In genomic region chr6:34780231-34780942, GRCm38 (mm10) we compare ENCODE assay signal across 8 mouse cellular contexts. TPM values are rescaled to one million over a fixed set of nuclear protein-coding genes. Genes with fewer than 3 reads are reported as not detected.
DNase-seq lines count a peak whose midpoint lies in the region; ATAC-seq lines count a peak whose summit lies in the region.

Gene Agbl3, plus strand, starts transcription at chr6:34780432.

- peak; percentile 94 to 99 for DNase-seq in adrenal gland, adult (ENCODE audit: inconsistent age in 2 of 2, low spot score in 1 of 2)
- peak; percentile 98 for DNase-seq in embryo, embryonic 10.5 days (ENCODE audit: low spot score)
- DNase-seq in gastrocnemius, postnatal 14 days = peak; percentile 96
- peak; percentile 94 to 97 for DNase-seq in left cerebral cortex, postnatal 10 days (ENCODE audit: extremely low spot score in 1 of 2, low spot score in 2 of 2)
- DNase-seq in right cerebral cortex, postnatal 25 days = peak; percentile 90
- peak; percentile 89 to 98 for DNase-seq in urinary bladder, postnatal 4 days (ENCODE audit: low spot score in 2 of 2)

- intact Hi-C loops in gastrocnemius, postnatal 14 days (cut with DNase I; ENCODE audit: low total_unique reads) = no loop called here
- intact Hi-C loops in left cerebral cortex, postnatal 10 days (cut with DNase I) = loop anchor here (5.0 to 10.0 kb wide), 2 partner anchors 97 to 214 kb away; partner anchors contain the start of gene Cyren

- ATAC-seq in inflammation-experienced regulatory T-cells, adult 6 months = peak; percentile 91
- peak; percentile 98 for ATAC-seq in megakaryocyte-erythroid progenitor cell, adult 5-6 weeks (replicated peaks; ENCODE audit: low FRiP score, low TSS enrichment, poor library complexity, severe bottlenecking)

RNA-seq across cellular contexts. Expression of gene Agbl3, which starts in this region (rescaled TPM):
- 1 to 10 TPM; 3.0 to 3.9 TPM for total RNA-seq in gastrocnemius, postnatal 14 days (2021)
- 1 to 10 TPM; 1.7 to 2.6 (median 2.3) TPM for polyA plus RNA-seq in inflammation-experienced regulatory T-cells, adult 6 months (2017; shearing (Covaris generic))
- 10 to 100 TPM; 17.1 to 19.7 TPM for total RNA-seq in left cerebral cortex, postnatal 10 days (2021)
- 4.5 and 7.0 TPM in 2 replicates for total RNA-seq in megakaryocyte-erythroid progenitor cell, adult 5-6 weeks (2014; fragmentation: Nextera tagmentation)
- 5.5 and 8.9 TPM in 2 replicates for total RNA-seq in megakaryocyte-erythroid progenitor cell, adult 5-6 weeks (2017)

Comparison
In these comparisons a context has a peak if more than half of its experiments do, and no peak if none do; other contexts are left out.
1. Peak in every context shown above with its lines: DNase-seq and ATAC-seq.